32 mouse cellular contexts compared by ENCODE assay signal in the genomic region with DNA sequence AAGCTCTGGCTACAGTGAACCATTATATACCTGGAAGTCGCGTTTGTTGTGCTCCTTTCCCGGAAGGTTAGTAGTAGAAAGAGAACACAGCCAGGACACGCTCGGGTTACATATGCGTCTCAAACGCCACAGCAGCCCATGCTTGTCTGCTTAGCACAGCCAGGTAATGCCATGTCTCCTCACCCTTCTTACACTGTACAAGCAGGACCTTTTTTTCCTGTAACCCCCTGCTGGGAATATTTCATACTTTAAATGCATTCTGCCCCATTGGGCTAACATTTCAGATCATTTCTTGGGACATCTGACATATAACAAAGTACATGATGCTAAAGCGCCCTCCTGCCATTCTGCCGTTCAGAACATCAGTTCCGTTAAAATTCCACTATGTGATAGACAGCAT.
"Had no signal": no experiment of that assay in that cellular context is flagged by ENCODE, and none has a peak within 500 bp of the region (broad histone marks: within the 10 kb centered on the region; RNA-seq: fewer than 3 reads in every experiment).

No protein-coding gene starts in this region.

- H3K27me3 ChIP-seq: limb, embryonic 13.5 days; limb, embryonic 15.5 days; liver, embryonic 12.5 days; liver, embryonic 13.5 days; liver, embryonic 15.5 days; lung, embryonic 15.5 days; megakaryocyte, embryonic 14.5 days; midbrain, embryonic 15.5 days had no signal

- ATAC-seq: liver, embryonic 12.5 days; liver, postnatal 0 days; lung, postnatal 0 days; midbrain, embryonic 13.5 days; midbrain, embryonic 15.5 days; midbrain, embryonic 16.5 days had no signal

- H3K36me3 ChIP-seq: limb, embryonic 10.5 days; limb, embryonic 12.5 days; limb, embryonic 13.5 days; limb, embryonic 15.5 days; liver, embryonic 12.5 days; liver, embryonic 13.5 days; liver, embryonic 15.5 days; lung, embryonic 15.5 days; midbrain, embryonic 10.5 days; midbrain, embryonic 12.5 days; midbrain, embryonic 13.5 days; midbrain, embryonic 15.5 days had no signal

- H3K4me3 ChIP-seq: left cerebral cortex, adult 2 months; limb, embryonic 10.5 days; limb, embryonic 12.5 days; limb, embryonic 13.5 days; limb, embryonic 15.5 days; liver, embryonic 12.5 days; liver, embryonic 13.5 days; liver, embryonic 15.5 days; lung, embryonic 15.5 days; megakaryocyte, embryonic 14.5 days; midbrain, embryonic 10.5 days; midbrain, embryonic 12.5 days; midbrain, embryonic 13.5 days; midbrain, embryonic 15.5 days; myocyte had no signal

- H3K4me2 ChIP-seq: limb, embryonic 12.5 days; limb, embryonic 13.5 days; limb, embryonic 15.5 days; liver, embryonic 11.5 days; liver, embryonic 12.5 days; liver, embryonic 13.5 days; liver, embryonic 15.5 days; lung, embryonic 14.5 days; lung, embryonic 15.5 days; midbrain, embryonic 11.5 days; midbrain, embryonic 12.5 days; midbrain, embryonic 13.5 days; midbrain, embryonic 15.5 days had no signal

- H3K27ac ChIP-seq: left cerebral cortex, adult 2 months; limb, embryonic 10.5 days; limb, embryonic 12.5 days; limb, embryonic 13.5 days; limb, embryonic 15.5 days; liver, embryonic 12.5 days; liver, embryonic 13.5 days; liver, embryonic 14.5 days; liver, embryonic 15.5 days; lung, embryonic 15.5 days; macrophage; midbrain, embryonic 10.5 days; midbrain, embryonic 12.5 days; midbrain, embryonic 13.5 days; midbrain, embryonic 15.5 days had no signal

- H3K9ac ChIP-seq: limb, embryonic 12.5 days; limb, embryonic 13.5 days; limb, embryonic 15.5 days; liver, embryonic 12.5 days; liver, embryonic 13.5 days; liver, embryonic 14.5 days; liver, embryonic 15.5 days; liver, postnatal 0 days; lung, embryonic 14.5 days; lung, embryonic 15.5 days; midbrain, embryonic 12.5 days; midbrain, embryonic 13.5 days; midbrain, embryonic 15.5 days had no signal

- DNase-seq: left cerebral cortex, postnatal 4 days; liver; liver, embryonic 13.5 days; liver, postnatal 0 days; lung, adult 18-20 months; lung, adult 2 months; lung, embryonic 14.5 days; lung, postnatal 10 days; lung, postnatal 14 days; lung, postnatal 36 days; lung, postnatal 4 days; midbrain, embryonic 14.5 days had no signal

- H3K4me1 ChIP-seq: limb, embryonic 13.5 days; limb, embryonic 15.5 days; liver, embryonic 12.5 days; liver, embryonic 13.5 days; liver, embryonic 15.5 days; lung, embryonic 15.5 days; megakaryocyte, embryonic 14.5 days had no signal

- H3K9me3 ChIP-seq: limb, embryonic 10.5 days; limb, embryonic 12.5 days; limb, embryonic 13.5 days; limb, embryonic 15.5 days; liver, embryonic 12.5 days; liver, embryonic 13.5 days; liver, embryonic 15.5 days; lung, embryonic 15.5 days; midbrain, embryonic 10.5 days; midbrain, embryonic 12.5 days; midbrain, embryonic 13.5 days; midbrain, embryonic 15.5 days had no signal
